ENCODE assay signal across 10 mouse cellular contexts in genomic region chr15:78066475-78066874, GRCm38 (mm10). TPM values are rescaled to one million over a fixed set of nuclear protein-coding genes. Genes with fewer than 3 reads are reported as not detected.
DNase-seq lines count a peak whose midpoint lies in the region; ATAC-seq and TF ChIP-seq lines count a peak whose summit lies in the region.
"Had no signal": no experiment of that assay in that cellular context is flagged by ENCODE, and none has a peak within 500 bp of the region (broad histone marks: within the 10 kb centered on the region; RNA-seq: fewer than 3 reads in every experiment).

No protein-coding gene starts in this region.

- peak; percentile 80 for DNase-seq in hindbrain, embryonic 10.5 days (ENCODE audit: low spot score)
- DNase-seq in MEL (ENCODE audit: low read depth, low spot score): peak; percentile 67
- DNase-seq in embryo, embryonic 11.5 days (ENCODE audit: low read depth, low spot score): peak; percentile 64
- peak; percentile 11 for DNase-seq in liver, adult 2 months (ENCODE audit: extremely low read depth, low read depth, low spot score)
- peak; percentile 4 for DNase-seq in skeletal muscle tissue, adult 2 months (ENCODE audit: low read depth, low spot score)
- no peak for DNase-seq in cerebellum, adult 11-12 months
- no peak for DNase-seq in layer of hippocampus, adult 11-12 months (ENCODE audit: low spot score)

- no peak for TF ChIP-seq EP300 in MEL (IDR thresholded peaks at IDR 0.05; ENCODE audit: low read depth in 1 of 2, low read length in 2 of 2)

- H3K27ac ChIP-seq in hindbrain, embryonic 10.5 days: no peak overlapping the region
- H3K27ac ChIP-seq in hindbrain, embryonic 12.5 days: no peak overlapping the region
- no peak overlapping the region for H3K27ac ChIP-seq in MEL (ENCODE audit: control insufficient read depth, low read depth, low read length)
- H3K27ac ChIP-seq in liver, adult 2 months (replicated peaks; ENCODE audit: insufficient read depth, low read depth, low read length): no peak overlapping the region
- H3K27ac ChIP-seq: liver, embryonic 15.5 days; stomach, embryonic 15.5 days had no signal

- TF ChIP-seq RAD21 in MEL (IDR thresholded peaks at IDR 0.05; ENCODE audit: low read depth, low read length): no peak

- no peaks in the 10 kb centered on the region for H3K9me3 ChIP-seq in hindbrain, embryonic 10.5 days
- H3K9me3 ChIP-seq in hindbrain, embryonic 12.5 days (replicated peaks): no peaks in the 10 kb centered on the region
- H3K9me3 ChIP-seq in MEL (replicated peaks; ENCODE audit: insufficient read depth, low read length): no peaks in the 10 kb centered on the region
- H3K9me3 ChIP-seq: liver, embryonic 15.5 days; stomach, embryonic 15.5 days had no signal

- no peaks in the 10 kb centered on the region for H3K36me3 ChIP-seq in hindbrain, embryonic 10.5 days
- no peaks in the 10 kb centered on the region for H3K36me3 ChIP-seq in hindbrain, embryonic 12.5 days
- H3K36me3 ChIP-seq in MEL (ENCODE audit: control insufficient read depth in 1 of 2, insufficient read depth in 2 of 2, low read length in 2 of 2): no peaks in the 10 kb centered on the region
- no peaks in the 10 kb centered on the region for H3K36me3 ChIP-seq in liver, adult 2 months (ENCODE audit: control insufficient read depth, insufficient read depth, low read length)
- H3K36me3 ChIP-seq: liver, embryonic 15.5 days; stomach, embryonic 15.5 days had no signal

- no peak overlapping the region for H3K4me3 ChIP-seq in hindbrain, embryonic 10.5 days
- no peak overlapping the region for H3K4me3 ChIP-seq in hindbrain, embryonic 12.5 days
- no peak overlapping the region for H3K4me3 ChIP-seq in MEL (ENCODE audit: control insufficient read depth in 1 of 2, insufficient read depth in 1 of 2, low read depth in 2 of 2, low read length in 2 of 2)
- no peak overlapping the region for H3K4me3 ChIP-seq in liver, adult 2 months (ENCODE audit: insufficient read depth, low read depth, low read length)
- H3K4me3 ChIP-seq: liver, embryonic 15.5 days; stomach, embryonic 15.5 days had no signal

- no peak for TF ChIP-seq CTCF in MEL (IDR thresholded peaks at IDR 0.05 in 2 of 3, conservative IDR thresholded peaks at IDR 0.05 in 1 of 3; ENCODE audit: control insufficient read depth in 1 of 3, insufficient read depth in 1 of 3, low read depth in 2 of 3, low read length in 3 of 3, poor library complexity in 1 of 3, severe bottlenecking in 1 of 3)
- no peak for TF ChIP-seq CTCF in liver, adult 2 months (IDR thresholded peaks at IDR 0.05; ENCODE audit: low read depth, low read length)

- H3K79me2 ChIP-seq in MEL (ENCODE audit: control insufficient read depth, insufficient read depth, low read length, poor library complexity): no peaks in the 10 kb centered on the region
- no peaks in the 10 kb centered on the region for H3K79me2 ChIP-seq in liver, adult 2 months (ENCODE audit: control insufficient read depth, insufficient read depth, low read length)

- H3K9ac ChIP-seq in hindbrain, embryonic 12.5 days: no peak overlapping the region
- no peak overlapping the region for H3K9ac ChIP-seq in MEL (ENCODE audit: control insufficient read depth, low read depth, low read length, poor library complexity, severe bottlenecking)
- no peak overlapping the region for H3K9ac ChIP-seq in liver, adult 2 months (ENCODE audit: low read depth, low read length)
- H3K9ac ChIP-seq: liver, embryonic 15.5 days; stomach, embryonic 15.5 days had no signal

- peaks cover 24% of the 10 kb centered on the region for H3K4me1 ChIP-seq in hindbrain, embryonic 10.5 days (replicated peaks)
- H3K4me1 ChIP-seq in hindbrain, embryonic 12.5 days: peaks cover 18% of the 10 kb centered on the region
- no peaks in the 10 kb centered on the region for H3K4me1 ChIP-seq in MEL (ENCODE audit: control insufficient read depth in 1 of 2, insufficient read depth in 2 of 2, low read length in 2 of 2)
- no peaks in the 10 kb centered on the region for H3K4me1 ChIP-seq in liver, adult 2 months (ENCODE audit: control insufficient read depth, insufficient read depth, low read length)
- H3K4me1 ChIP-seq: liver, embryonic 15.5 days; stomach, embryonic 15.5 days had no signal

- WGBS in hindbrain, embryonic 10.5 days: 1% methylated on average over 5 of the region's 5 CpGs
- WGBS in hindbrain, embryonic 12.5 days: 10% methylated on average over 5 of the region's 5 CpGs
- WGBS in liver, adult 2 months: 4% methylated on average over 5 of the region's 5 CpGs

- no peak for TF ChIP-seq POLR2A in MEL (IDR thresholded peaks at IDR 0.05; ENCODE audit: control insufficient read depth in 1 of 2, insufficient read depth in 1 of 2, low read depth in 1 of 2, low read length in 2 of 2, poor library complexity in 1 of 2)
- TF ChIP-seq POLR2A in liver, adult 2 months (IDR thresholded peaks at IDR 0.05; ENCODE audit: extremely low read depth, insufficient read depth, low read length): no peak

- H3K4me2 ChIP-seq in hindbrain, embryonic 12.5 days (replicated peaks): no peak overlapping the region
- H3K4me2 ChIP-seq: liver, embryonic 15.5 days; stomach, embryonic 15.5 days had no signal

- ATAC-seq in hindbrain, embryonic 12.5 days (ENCODE audit: low FRiP score): no peak

- no peaks in the 10 kb centered on the region for H3K27me3 ChIP-seq in hindbrain, embryonic 10.5 days (ENCODE audit: insufficient read depth, poor library complexity, severe bottlenecking)
- H3K27me3 ChIP-seq in hindbrain, embryonic 12.5 days: no peaks in the 10 kb centered on the region
- no peaks in the 10 kb centered on the region; a peak in 1 of 4 replicates for H3K27me3 ChIP-seq in MEL (ENCODE audit: control insufficient read depth in 1 of 2, insufficient read depth in 2 of 2, low read length in 2 of 2)
- H3K27me3 ChIP-seq in liver, adult 2 months (ENCODE audit: control insufficient read depth, insufficient read depth, low read length): no peaks in the 10 kb centered on the region
- H3K27me3 ChIP-seq: liver, embryonic 15.5 days; stomach, embryonic 15.5 days had no signal

TF ChIP-seq in MEL, 35 proteins besides CTCF, POLR2A, EP300 and RAD21:
- TF ChIP-seq POLR2AphosphoS5 (IDR thresholded peaks at IDR 0.05; ENCODE audit: borderline replicate concordance, low read depth, low read length) (no peak), ZMIZ1 (IDR thresholded peaks at IDR 0.05; ENCODE audit: low read depth, low read length) (no peak), CHD1 (IDR thresholded peaks at IDR 0.05; ENCODE audit: low read depth, low read length) (no peak), HCFC1 (IDR thresholded peaks at IDR 0.05; ENCODE audit: low read depth, low read length) (no peak), MXI1 (IDR thresholded peaks at IDR 0.05; ENCODE audit: low read depth, low read length) (peak; percentile 73), SIN3A (IDR thresholded peaks at IDR 0.05; ENCODE audit: low read length) (peak; percentile 46; the same call in 1 of the 2 replicates)

RNA-seq across cellular contexts. Expression of gene Cacng2, which starts 53.4 kb away (rescaled TPM):
- 0.24 and 0.92 TPM in 2 replicates for polyA plus RNA-seq in hindbrain, embryonic 10.5 days (2016; fragmentation: Nextera tagmentation; extraction: Ambion mirVana)
- polyA plus RNA-seq in hindbrain, embryonic 12.5 days (2016; fragmentation: Nextera tagmentation; extraction: Ambion mirVana): 4.2 and 4.6 TPM in 2 replicates
- not detected in 2 replicates for total RNA-seq in MEL (2012; rRNA removed)
- polyA plus RNA-seq in MEL (2012; ENCODE audit: insufficient read depth in 1 of 2, insufficient read length in 2 of 2, low read depth in 1 of 2, low replicate concordance in 2 of 2, missing spikeins in 1 of 2): not detected
- not detected in 2 replicates for total RNA-seq in liver, adult 2 months (2014; rRNA removed)
- not detected in 2 replicates for polyA plus RNA-seq in liver, adult 2 months (2012; rRNA removed)
- polyA plus RNA-seq: liver, embryonic 15.5 days had no signal

Comparison
In these comparisons a context has a peak if more than half of its experiments do, and no peak if none do; other contexts are left out.
1. DNase-seq: peak in hindbrain, embryonic 10.5 days (single experiment), MEL (single experiment), embryo, embryonic 11.5 days (single experiment), liver, adult 2 months (single experiment) and skeletal muscle tissue, adult 2 months (single experiment); none in cerebellum, adult 11-12 months (single experiment) and layer of hippocampus, adult 11-12 months (single experiment).